Mouse (Mus musculus) Patski (cell line): ENCODE data around the gene Cog4. TPM values are rescaled to one million over a fixed set of nuclear protein-coding genes. Genes with fewer than 3 reads are reported as not detected.

Source experiments
- ATAC-seq: fragments of 100-300 bp; one replicate; pipeline ENCODE4 v1.8.0; 2021
- CTCF ChIA-PET: fragments of 350-600 bp; sonication (Branson Sonifier 250); formaldehyde crosslinking; loops from one replicate; lab custom pipeline; 2022; ENCODE audit warnings: inconsistent platforms; lab: Charles Lee
- POLR2A ChIA-PET: fragments of 350-600 bp; sonication (Branson Sonifier 250); formaldehyde crosslinking; loops from one replicate; lab custom pipeline; 2022; ENCODE audit warnings: antibody characterized with exemption, inconsistent platforms; lab: Charles Lee
- DNase-seq: peaks from one replicate; pipeline ENCODE4 v3.0.0-alpha.2; 2011; ENCODE audit warnings: low read depth, low spot score
- H3K27me3 ChIP-seq: fragments of 371-371 bp; one replicate; pipeline ENCODE4 v1.5.1; 2021
- CTCF ChIP-seq: fragments of 100-300 bp; IDR thresholded peaks from one replicate; pipeline ENCODE4 v1.5.1; 2021
- in situ Hi-C: fragments of 300-500 bp; cut with MboI; formaldehyde crosslinking; loops from 3 replicates; pipeline ENCODE4 v1.11.1; 2018; ENCODE audit warnings: low pct_unique_long_range_greater_than_20kb, mixed read lengths
- polyA plus RNA-seq: library from polyadenylated mRNA; unstranded; gene quantifications from one replicate; pipeline ENCODE4 v1.2.3, GENCODE M21; 2021

Cog4 gene
- polyA plus RNA-seq, 1 experiment from 2014 or later = 95.9 TPM

DNA sequence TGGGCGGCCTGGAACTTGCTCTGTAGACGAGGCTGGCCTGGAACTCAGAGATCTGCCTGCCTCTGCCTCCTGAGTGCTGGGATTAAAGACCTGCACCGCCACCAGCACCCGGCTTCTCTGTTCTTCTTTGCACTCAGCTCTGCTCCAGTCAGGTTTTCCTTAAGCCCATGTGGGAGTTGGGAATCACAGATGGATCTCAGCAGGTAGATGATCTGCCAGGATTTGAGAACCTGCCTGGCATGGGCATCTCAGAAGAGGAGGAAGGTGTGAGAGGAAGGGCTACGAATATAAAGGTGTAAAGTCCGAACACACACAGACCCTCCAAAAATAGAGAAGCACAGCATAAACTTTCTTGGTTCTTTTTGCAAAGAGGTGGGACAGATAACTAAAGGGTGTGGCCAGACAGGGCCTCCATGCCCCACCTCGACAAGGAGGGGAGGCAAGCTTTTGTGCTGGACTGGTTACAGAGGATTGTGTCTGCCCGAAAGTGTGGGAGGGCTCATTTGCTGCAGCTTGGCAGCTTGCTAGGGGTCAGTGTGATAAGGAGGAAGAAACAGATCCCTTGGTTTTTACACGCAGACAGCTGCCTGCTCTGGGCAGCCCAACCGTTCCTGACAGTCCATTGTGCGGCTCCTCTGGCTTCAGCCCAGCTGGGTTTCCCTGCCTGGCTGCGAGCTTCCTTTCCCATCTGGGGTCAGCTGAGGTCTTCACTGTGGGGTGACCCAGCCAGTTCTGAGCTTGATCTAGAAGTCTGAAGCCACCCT is 85.0 kb downstream of the Cog4 start:
- ATAC-seq = no peak
- in situ Hi-C loops = no loop called here
- no peak for TF ChIP-seq CTCF
- ChIA-PET CTCF (no interaction called here), POLR2A (interaction anchor here (1.5 kb wide), 1 partner anchor 12 kb away, joined by 3 read pairs; no protein-coding TSS in a partner anchor)
- no peak for DNase-seq
- no peaks in the 10 kb centered on the region for H3K27me3 ChIP-seq

Other genes starting within 250 kb of the Cog4 start
- gene Vac14, start 228.0 kb upstream of the Cog4 start, polyA plus RNA-seq = 35.9 TPM
- 17.4 TPM for gene Mtss1l, start 125.1 kb upstream of the Cog4 start, polyA plus RNA-seq
- 35.6 TPM for gene Il34, start 40.7 kb upstream of the Cog4 start, polyA plus RNA-seq
- gene Sf3b3, start 187 bp downstream of the Cog4 start, polyA plus RNA-seq = 129 TPM
- 25.6 TPM for gene Fuk, start 55.9 kb downstream of the Cog4 start, polyA plus RNA-seq
- gene St3gal2, start 73.3 kb downstream of the Cog4 start, polyA plus RNA-seq = 88.1 TPM
- gene Ddx19a, start 151.2 kb downstream of the Cog4 start, polyA plus RNA-seq = 62.6 TPM
- gene Ddx19b, start 185.2 kb downstream of the Cog4 start, polyA plus RNA-seq = 8.3 TPM
- gene Aars, start 186.5 kb downstream of the Cog4 start, polyA plus RNA-seq = 170 TPM
- not detected for gene Exosc6, start 209.7 kb downstream of the Cog4 start, polyA plus RNA-seq
- gene Clec18a, start 245.8 kb downstream of the Cog4 start, polyA plus RNA-seq = 8.3 TPM
- gene Pdpr, start 248.0 kb downstream of the Cog4 start, polyA plus RNA-seq = 26.1 TPM